Mouse (Mus musculus) liver, embryonic 14.5 days (tissue): ENCODE results near the gene Hist1h2an. TPM values are rescaled to one million over a fixed set of nuclear protein-coding genes. Genes with fewer than 3 reads are reported as not detected.

Experiments
- ATAC-seq: fragments of 200-750 bp; cut with Nextera tagmentation; 2 replicates; pipeline ENCODE4 v1.8.0; 2017; ENCODE audit warnings: moderate number of reproducible peaks, mild to moderate bottlenecking, moderate library complexity; ENCODE audit not compliant: insufficient read depth
- DNase-seq, 3 experiments: peaks; one replicate each; pipeline ENCODE4 v3.0.0-alpha.2; 2012 to 2013; ENCODE audit warnings: low read depth in 3 of 3, low spot score in 3 of 3
- H3K27ac ChIP-seq: fragments of 300-500 bp; sonication (generic); 2 replicates; pipeline ENCODE4 v1.5.1; 2014; ENCODE audit warnings: moderate library complexity, mild to moderate bottlenecking, control low read depth, inconsistent platforms
- H3K27me3 ChIP-seq: fragments of 300-500 bp; sonication (generic); 2 replicates; pipeline ENCODE4 v1.6.1; 2014; ENCODE audit warnings: mild to moderate bottlenecking, low read length, moderate library complexity; ENCODE audit not compliant: control insufficient read depth, insufficient read depth
- H3K36me3 ChIP-seq: fragments of 300-500 bp; sonication (generic); replicated peaks from 2 replicates; pipeline ENCODE4 v1.6.1; 2014; ENCODE audit warnings: low read depth; ENCODE audit not compliant: control insufficient read depth, insufficient read depth
- H3K4me1 ChIP-seq, 2 experiments: fragments of 200-500 bp in 1 of 2; fragments of 300-500 bp in 1 of 2; sonication (generic) in 1 of 2; replicated peaks; 2 replicates each; pipeline ENCODE4 v1.6.1; 2012 to 2014; ENCODE audit warnings: antibody characterized with exemption in 1 of 2, inconsistent platforms in 1 of 2, low read length in 1 of 2; ENCODE audit not compliant: control insufficient read depth in 2 of 2, insufficient read depth in 2 of 2
- H3K4me2 ChIP-seq: fragments of 300-500 bp; sonication (generic); 2 replicates; pipeline ENCODE4 v1.6.1; 2014; ENCODE audit warnings: low read depth, mild to moderate bottlenecking, control low read depth, moderate library complexity
- H3K4me3 ChIP-seq, 2 experiments: fragments of 200-500 bp in 1 of 2; fragments of 300-500 bp in 1 of 2; sonication (generic) in 1 of 2; 2 replicates each; pipeline ENCODE4 v1.5.1; 2012 to 2014; ENCODE audit warnings: low read depth in 2 of 2, low read length in 2 of 2, mild to moderate bottlenecking in 2 of 2, control low read depth in 1 of 2, inconsistent platforms in 1 of 2, moderate library complexity in 1 of 2; ENCODE audit not compliant: insufficient read depth in 1 of 2
- H3K9ac ChIP-seq: fragments of 300-500 bp; sonication (generic); replicated peaks from 2 replicates; pipeline ENCODE4 v1.6.1; 2014; ENCODE audit warnings: mild to moderate bottlenecking, control low read depth, moderate library complexity
- H3K9me3 ChIP-seq: fragments of 300-500 bp; sonication (generic); 2 replicates; pipeline ENCODE4 v1.6.1; 2016; ENCODE audit warnings: low read length, mixed read lengths; ENCODE audit not compliant: control insufficient read depth
- CTCF ChIP-seq: IDR thresholded peaks from 2 replicates; pipeline ENCODE4 v1.5.1; 2016; ENCODE audit warnings: antibody characterized with exemption, low read depth, control low read depth
- EP300 ChIP-seq: IDR thresholded peaks from 2 replicates; pipeline ENCODE4 v1.6.1; 2016; ENCODE audit warnings: antibody characterized with exemption, low read depth
- WGBS: fragments of 180-500 bp; shearing (Covaris S2); extraction: QIAGEN DNeasy Blood & Tissue Kit; methylation state at CpG from one replicate; pipeline ENCODE4 v1.1.7; 2014; ENCODE audit not compliant: insufficient replicate concordance; 5-methylcytosine and 5-hydroxymethylcytosine counted together
- polyA plus RNA-seq, 2 experiments: library from polyadenylated mRNA; depleted of rRNA in 1 of 2; stranded (reverse) in 1 of 2; unstranded in 1 of 2; fragments of >200 nt; fragmentation: Nextera tagmentation in 1 of 2; extraction: Ambion mirVana in 1 of 2; gene quantifications; 2 replicates each; pipeline versions ENCODE4 v1.2.1 to v1.2.3; 2012 to 2014

Gene Hist1h2an
- polyA plus RNA-seq, 2 experiments, result 10.9 to 12.7 TPM

GRCm38 (mm10) chr13:21786189-21786898, 674 bp downstream of the Hist1h2an start:
- Histone ChIP-seq H3K36me3 (no peaks in the 10 kb centered on the region), H3K4me2 (peak overlapping the region; percentile 90), H3K9me3 (no peaks in the 10 kb centered on the region), H3K4me3 (peak overlapping the region; percentile 56 to 69), H3K27ac (peak overlapping the region; percentile 95), H3K27me3 (no peaks in the 10 kb centered on the region), H3K4me1 (peaks cover 28 to 32% of the 10 kb centered on the region in 2 experiments), H3K9ac (peak overlapping the region; percentile 96)
- ATAC-seq (no peak), DNase-seq (peak in 1 of 3 experiments; percentile 64)
- 4% methylated on average over 8 of the region's 8 CpGs for WGBS
- TF ChIP-seq EP300, result 0 out of 2 replicates have a peak, but pooled peaks have one; percentile 30
- TF ChIP-seq CTCF, result no peak

GRCm38 (mm10) chr13:21784311-21784710, 2.7 kb downstream of the Hist1h2an start:
- Histone ChIP-seq H3K4me1 (peaks cover 30 to 32% of the 10 kb centered on the region in 2 experiments), H3K27me3 (no peaks in the 10 kb centered on the region), H3K27ac (peak overlapping the region; percentile 95), H3K4me2 (peak overlapping the region; percentile 90), H3K36me3 (no peaks in the 10 kb centered on the region), H3K9ac (peak overlapping the region; percentile 96), H3K4me3 (peak overlapping the region in 1 of 2 experiments; percentile 54; a peak in 1 of 4 replicates), H3K9me3 (no peaks in the 10 kb centered on the region)
- no peak for TF ChIP-seq EP300
- TF ChIP-seq CTCF, result no peak
- no peak for ATAC-seq
- no peak for DNase-seq
- 56% methylated on average over 6 of the region's 6 CpGs for WGBS

GRCm38 (mm10) chr13:21783734-21784161, 3.3 kb downstream of the Hist1h2an start:
- DNase-seq (peak in 1 of 3 experiments; percentile 61), ATAC-seq (no peak)
- peaks cover 29 to 32% of the 10 kb centered on the region in 2 experiments for H3K4me1 ChIP-seq
- peak overlapping the region; percentile 96 for H3K9ac ChIP-seq
- WGBS, result 3% methylated on average over 9 of the region's 9 CpGs
- peak overlapping the region; percentile 95 for H3K27ac ChIP-seq
- peak overlapping the region; percentile 45 to 54 for H3K4me3 ChIP-seq
- peak overlapping the region; percentile 90 for H3K4me2 ChIP-seq
- H3K9me3 ChIP-seq, result no peaks in the 10 kb centered on the region
- no peaks in the 10 kb centered on the region for H3K36me3 ChIP-seq
- TF ChIP-seq CTCF, result no peak
- no peak for TF ChIP-seq EP300
- H3K27me3 ChIP-seq, result no peaks in the 10 kb centered on the region

GRCm38 (mm10) chr13:21783255-21783617, 3.8 kb downstream of the Hist1h2an start, which contains the start of gene Hist1h3i:
Gene Hist1h3i, minus strand, starts transcription at chr13:21783370.
- Histone ChIP-seq H3K9ac (peak within 1 kb of the TSS; percentile 96), H3K4me3 (peak within 1 kb of the TSS; percentile 56 to 60), H3K27ac (peak within 1 kb of the TSS; percentile 97), H3K9me3 (no peaks in the 10 kb centered on the region), H3K4me1 (peaks cover 25 to 29% of the 10 kb centered on the region in 2 experiments), H3K4me2 (peak within 1 kb of the TSS; percentile 90), H3K36me3 (no peaks in the 10 kb centered on the region), H3K27me3 (no peaks in the 10 kb centered on the region)
- peak; percentile 37 for ATAC-seq
- no peak for TF ChIP-seq CTCF
- TF ChIP-seq EP300, result peak; percentile 70
- DNase-seq, result peak; percentile 89 to 92 (median 91)
- whole genome bisulfite sequencing, result 0% methylated on average over 13 of the region's 20 CpGs
